Mouse (Mus musculus): Measurements from ENCODE around the gene Acvr1c. TPM values are rescaled to one million over a fixed set of nuclear protein-coding genes. Genes with fewer than 3 reads are reported as not detected.

The Acvr1c gene
- polyA plus RNA-seq, 1 experiment from 2014 or later, result 0.73 TPM

GRCm38 (mm10) chr2:58350657-58351056 lies 7.0 kb downstream of the Acvr1c start:
- Histone ChIP-seq H3K27ac (no peak overlapping the region), H3K4me3 (replicated peaks) (no peak overlapping the region), H3K4me1 (replicated peaks) (no peaks in the 10 kb centered on the region), H3K9ac (replicated peaks) (no peak overlapping the region), H3K36me3 (no peaks in the 10 kb centered on the region), H3K4me2 (replicated peaks) (no peak overlapping the region), H3K9me3 (no peaks in the 10 kb centered on the region), H3K27me3 (peaks cover 13% of the 10 kb centered on the region)
- 88% methylated on average over 2 of the region's 2 CpGs for WGBS
- ATAC-seq, result no peak

- H3K9me3 ChIP-seq, result no peaks in the 10 kb centered on the region
- no peak overlapping the region for H3K9ac ChIP-seq (replicated peaks)
- no peak for ATAC-seq
- no peaks in the 10 kb centered on the region for H3K36me3 ChIP-seq
- no peak overlapping the region for H3K4me3 ChIP-seq (replicated peaks)
- H3K27me3 ChIP-seq, result no peaks in the 10 kb centered on the region
- no peaks in the 10 kb centered on the region for H3K4me1 ChIP-seq (replicated peaks)
- WGBS, result 87% methylated on average over 5 of the region's 5 CpGs
- H3K4me2 ChIP-seq (replicated peaks), result no peak overlapping the region
- H3K27ac ChIP-seq, result no peak overlapping the region
Measured at GRCm38 (mm10) chr2:58336730-58337129, 21.0 kb downstream of the Acvr1c start.

- Histone ChIP-seq H3K4me3 (replicated peaks) (no peak overlapping the region), H3K4me2 (replicated peaks) (no peak overlapping the region), H3K4me1 (replicated peaks) (no peaks in the 10 kb centered on the region), H3K27ac (no peak overlapping the region), H3K9ac (replicated peaks) (no peak overlapping the region), H3K27me3 (no peaks in the 10 kb centered on the region), H3K36me3 (no peaks in the 10 kb centered on the region), H3K9me3 (no peaks in the 10 kb centered on the region)
- 77% methylated on average over 5 of the region's 5 CpGs for WGBS
- no peak for ATAC-seq
Measured at GRCm38 (mm10) chr2:58329589-58329988, 28.1 kb downstream of the Acvr1c start.

GRCm38 (mm10) chr2:58324118-58324901 lies 33.4 kb downstream of the Acvr1c start:
- H3K27ac ChIP-seq, result peak overlapping the region; percentile 65
- peak overlapping the region; percentile 65 for H3K9ac ChIP-seq (replicated peaks)
- peaks cover 3% of the 10 kb centered on the region; the same call in 1 of the 2 replicates for H3K4me1 ChIP-seq (replicated peaks)
- peak overlapping the region; percentile 42 for H3K4me3 ChIP-seq (replicated peaks)
- WGBS, result 9% methylated on average over 23 of the region's 23 CpGs
- H3K27me3 ChIP-seq, result no peaks in the 10 kb centered on the region
- no peaks in the 10 kb centered on the region for H3K9me3 ChIP-seq
- H3K36me3 ChIP-seq, result no peaks in the 10 kb centered on the region
- H3K4me2 ChIP-seq (replicated peaks), result peak overlapping the region; percentile 60
- peak; percentile 95 for ATAC-seq

GRCm38 (mm10) chr2:58323274-58323673 lies 34.4 kb downstream of the Acvr1c start:
- Histone ChIP-seq H3K27me3 (no peaks in the 10 kb centered on the region), H3K4me1 (replicated peaks) (peaks cover 3% of the 10 kb centered on the region; the same call in 1 of the 2 replicates), H3K4me2 (replicated peaks) (no peak overlapping the region), H3K9me3 (no peaks in the 10 kb centered on the region), H3K9ac (replicated peaks) (no peak overlapping the region), H3K4me3 (replicated peaks) (no peak overlapping the region), H3K27ac (no peak overlapping the region), H3K36me3 (no peaks in the 10 kb centered on the region)
- ATAC-seq, result no peak
- WGBS, result 75% methylated on average over 6 of the region's 6 CpGs

GRCm38 (mm10) chr2:58316186-58316585 lies 41.5 kb downstream of the Acvr1c start:
- Histone ChIP-seq H3K4me3 (replicated peaks) (no peak overlapping the region), H3K36me3 (no peaks in the 10 kb centered on the region), H3K9me3 (no peaks in the 10 kb centered on the region), H3K4me1 (replicated peaks) (no peaks in the 10 kb centered on the region), H3K9ac (replicated peaks) (no peak overlapping the region), H3K27ac (no peak overlapping the region), H3K4me2 (replicated peaks) (no peak overlapping the region), H3K27me3 (no peaks in the 10 kb centered on the region)
- ATAC-seq, result no peak
- WGBS, result 94% methylated on average over 7 of the region's 7 CpGs

- no peak overlapping the region for H3K9ac ChIP-seq (replicated peaks)
- H3K4me2 ChIP-seq (replicated peaks), result no peak overlapping the region
- no peaks in the 10 kb centered on the region for H3K27me3 ChIP-seq
- no peak overlapping the region for H3K27ac ChIP-seq
- H3K9me3 ChIP-seq, result no peaks in the 10 kb centered on the region
- WGBS, result 75% methylated on average over 3 of the region's 3 CpGs
- H3K36me3 ChIP-seq, result no peaks in the 10 kb centered on the region
- no peaks in the 10 kb centered on the region for H3K4me1 ChIP-seq (replicated peaks)
- no peak overlapping the region for H3K4me3 ChIP-seq (replicated peaks)
- ATAC-seq, result no peak
Measured at GRCm38 (mm10) chr2:58309695-58310094, 48.0 kb downstream of the Acvr1c start.

GRCm38 (mm10) chr2:58304450-58304849 lies 53.2 kb downstream of the Acvr1c start:
- ATAC-seq, result no peak
- Histone ChIP-seq H3K27me3 (no peaks in the 10 kb centered on the region), H3K4me2 (replicated peaks) (no peak overlapping the region), H3K9ac (replicated peaks) (no peak overlapping the region), H3K4me1 (replicated peaks) (no peaks in the 10 kb centered on the region), H3K36me3 (no peaks in the 10 kb centered on the region), H3K9me3 (no peaks in the 10 kb centered on the region), H3K4me3 (replicated peaks) (no peak overlapping the region), H3K27ac (no peak overlapping the region)
- WGBS, result 83% methylated on average over 3 of the region's 3 CpGs

GRCm38 (mm10) chr2:58289759-58290431 lies 67.8 kb downstream of the Acvr1c start:
- ATAC-seq, result peak; percentile 62
- Histone ChIP-seq H3K27me3 (no peaks in the 10 kb centered on the region), H3K4me2 (replicated peaks) (no peak overlapping the region), H3K4me3 (replicated peaks) (no peak overlapping the region), H3K4me1 (replicated peaks) (peaks cover 11% of the 10 kb centered on the region), H3K9ac (replicated peaks) (no peak overlapping the region), H3K36me3 (no peaks in the 10 kb centered on the region), H3K9me3 (no peaks in the 10 kb centered on the region), H3K27ac (no peak overlapping the region)
- WGBS, result 15% methylated on average over 9 of the region's 9 CpGs

GRCm38 (mm10) chr2:58289331-58289730 lies 68.4 kb downstream of the Acvr1c start:
- no peak overlapping the region for H3K9ac ChIP-seq (replicated peaks)
- H3K4me1 ChIP-seq (replicated peaks), result peaks cover 11% of the 10 kb centered on the region
- no peaks in the 10 kb centered on the region for H3K9me3 ChIP-seq
- 0 out of 2 replicates have a peak, but pooled peaks have one; percentile 27 for ATAC-seq
- no peaks in the 10 kb centered on the region for H3K27me3 ChIP-seq
- H3K36me3 ChIP-seq, result no peaks in the 10 kb centered on the region
- no peak overlapping the region for H3K4me2 ChIP-seq (replicated peaks)
- no peak overlapping the region for H3K4me3 ChIP-seq (replicated peaks)
- no peak overlapping the region for H3K27ac ChIP-seq
- 63% methylated on average over 6 of the region's 6 CpGs for WGBS

- Histone ChIP-seq H3K4me1 (replicated peaks) (no peaks in the 10 kb centered on the region), H3K27me3 (no peaks in the 10 kb centered on the region), H3K36me3 (no peaks in the 10 kb centered on the region), H3K9me3 (no peaks in the 10 kb centered on the region), H3K4me3 (replicated peaks) (no peak overlapping the region), H3K9ac (replicated peaks) (no peak overlapping the region), H3K27ac (no peak overlapping the region), H3K4me2 (replicated peaks) (no peak overlapping the region)
- peak; percentile 63; the same call in 1 of the 2 replicates for ATAC-seq
- 51% methylated on average over 8 of the region's 8 CpGs for WGBS
Measured at GRCm38 (mm10) chr2:58282259-58282910, 75.3 kb downstream of the Acvr1c start.

GRCm38 (mm10) chr2:58281046-58281445 lies 76.6 kb downstream of the Acvr1c start:
- no peaks in the 10 kb centered on the region for H3K36me3 ChIP-seq
- H3K4me1 ChIP-seq (replicated peaks), result no peaks in the 10 kb centered on the region
- no peak overlapping the region for H3K4me2 ChIP-seq (replicated peaks)
- no peak overlapping the region for H3K9ac ChIP-seq (replicated peaks)
- 78% methylated on average over 3 of the region's 3 CpGs for WGBS
- H3K9me3 ChIP-seq, result no peaks in the 10 kb centered on the region
- H3K27ac ChIP-seq, result no peak overlapping the region
- no peak overlapping the region for H3K4me3 ChIP-seq (replicated peaks)
- no peak for ATAC-seq
- H3K27me3 ChIP-seq, result no peaks in the 10 kb centered on the region

All from midbrain, embryonic 13.5 days (tissue).